Mouse (Mus musculus) brain, embryonic 14.5 days (tissue): ENCODE results near the gene Msantd1.

Experiments used
- CTCF ChIP-seq: fragments of 200-500 bp; IDR thresholded peaks from 2 replicates; pipeline ENCODE4 v1.5.1; 2012; ENCODE audit warnings: inconsistent platforms, mild to moderate bottlenecking, moderate library complexity, borderline replicate concordance; ENCODE audit not compliant: insufficient read depth, insufficient read length; ENCODE audit errors: extremely low read depth
- POLR2A ChIP-seq: fragments of 200-500 bp; IDR thresholded peaks from 2 replicates; pipeline ENCODE4 v1.6.1; 2012; ENCODE audit warnings: mild to moderate bottlenecking, inconsistent platforms, borderline replicate concordance; ENCODE audit not compliant: poor library complexity, insufficient read depth, insufficient read length, severe bottlenecking; ENCODE audit errors: extremely low read depth

DNA sequence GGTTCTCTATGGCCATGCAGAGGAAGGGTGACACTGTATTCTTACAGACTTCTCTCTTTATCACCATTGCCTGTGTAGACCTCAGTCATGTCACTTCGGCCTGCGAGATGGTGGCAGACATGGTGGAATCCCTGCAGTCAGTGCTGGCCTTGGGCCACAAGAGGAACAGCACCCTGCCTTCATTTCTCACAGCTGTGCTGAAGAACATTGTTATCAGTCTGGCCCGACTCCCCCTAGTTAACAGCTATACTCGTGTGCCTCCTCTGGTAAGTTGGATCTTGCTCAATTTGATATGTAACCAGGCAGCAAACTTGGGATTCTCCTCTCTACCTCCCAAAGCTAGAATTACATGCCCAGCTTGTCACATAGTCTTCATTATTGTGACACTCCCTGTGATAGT, 18.6 kb upstream of the Msantd1 start:
- TF ChIP-seq POLR2A, result no peak
- no peak for TF ChIP-seq CTCF
